Mouse (Mus musculus): ENCODE measurements around the gene Fgr.

Gene Fgr

DNA sequence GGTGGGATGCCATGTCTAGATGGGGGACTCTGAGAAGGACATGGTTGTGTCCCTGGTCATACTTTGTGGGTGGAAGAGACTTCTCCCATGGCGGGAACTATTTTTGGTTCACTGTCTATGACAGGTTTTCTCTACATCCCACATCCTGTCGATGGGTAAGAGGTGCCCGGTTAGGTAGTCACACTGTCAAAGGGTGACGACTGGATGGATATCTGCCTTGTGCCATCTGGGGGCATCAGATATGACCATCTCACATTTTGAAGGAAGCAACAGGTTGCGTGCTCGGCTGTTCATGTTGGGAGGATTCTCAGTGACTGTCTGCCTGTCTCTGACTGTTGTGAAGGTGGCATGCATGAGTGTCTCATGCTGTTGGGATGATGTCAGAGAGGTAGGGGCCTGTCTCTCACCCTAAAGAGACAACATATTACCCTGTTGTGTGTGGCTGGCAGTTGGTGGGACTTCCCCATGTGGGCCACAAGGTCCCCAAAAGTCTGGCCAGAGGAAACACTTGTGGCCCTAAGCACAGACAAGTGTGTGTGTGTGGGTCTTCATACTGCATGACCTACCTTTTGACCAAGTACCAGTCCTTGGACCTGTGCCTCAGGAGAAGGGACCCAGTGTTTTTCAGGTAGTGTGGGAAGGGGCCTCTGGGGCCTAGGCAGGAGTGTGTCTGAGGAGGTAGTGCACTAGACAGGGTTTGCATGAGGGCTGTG is 77.1 kb downstream of the Fgr start:
- DNase-seq (ENCODE audit: low spot score in 2 of 2), result no peak

DNA sequence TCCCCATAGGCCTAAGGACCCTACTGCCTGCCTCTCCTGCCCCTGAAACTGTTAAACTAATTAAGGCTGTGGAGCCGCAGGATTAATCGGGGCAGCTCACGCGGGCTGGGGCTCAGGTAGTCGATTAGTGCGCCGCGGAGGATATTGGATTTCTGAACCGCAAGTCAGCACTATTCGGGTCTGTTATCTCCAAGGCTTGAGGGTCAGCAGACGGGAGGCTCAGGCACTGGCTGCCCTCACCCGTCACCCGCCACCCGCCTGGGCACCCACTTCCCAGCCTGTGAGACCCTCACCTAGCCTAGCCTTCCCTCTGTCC is 77.6 kb downstream of the Fgr start:
- DNase-seq (ENCODE audit: low spot score in 2 of 2), result no peak
